Mouse (Mus musculus): Measurements from ENCODE around the gene Man1a2.

DNA sequence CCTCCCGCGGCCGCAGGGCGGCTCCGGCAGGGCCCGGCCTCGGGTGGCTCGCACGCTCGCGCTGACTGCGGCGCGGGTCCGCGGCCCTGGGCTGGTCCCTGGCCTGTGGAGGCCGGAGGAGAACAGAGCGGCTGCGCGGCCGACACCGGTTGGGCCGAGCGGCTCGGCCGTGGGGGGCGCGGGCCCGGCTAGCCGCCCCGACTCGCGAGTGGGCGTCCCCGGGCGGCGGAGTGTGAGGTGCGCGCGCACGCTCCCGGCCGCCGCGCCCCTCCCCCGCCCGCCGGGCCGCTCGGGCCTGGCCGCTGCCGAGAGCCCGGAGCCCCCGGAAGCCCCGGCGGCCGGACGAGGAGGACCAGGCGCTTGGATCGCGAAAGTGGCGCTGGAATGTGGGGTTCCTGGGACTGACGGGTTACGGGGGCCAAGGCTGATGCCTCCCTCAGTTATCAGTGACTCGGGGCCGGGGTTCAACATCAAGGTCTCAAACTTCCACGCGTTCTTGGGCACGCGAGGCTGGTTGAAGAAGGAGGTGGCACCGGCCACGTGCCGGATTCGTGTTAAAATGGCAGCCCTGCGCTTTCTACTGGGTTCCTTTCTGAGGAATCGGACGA is 564 bp upstream of the Man1a2 start:
- no peak for TF ChIP-seq EP300 (IDR thresholded peaks at IDR 0.05)
- TF ChIP-seq CTCF (IDR thresholded peaks at IDR 0.05): no peak
